Mouse (Mus musculus): ENCODE data around the gene Npr2.

GRCm38 (mm10) chr4:43586411-43586810 is 45.3 kb upstream of the Npr2 start:
- TF ChIP-seq CTCF (IDR thresholded peaks at IDR 0.05; ENCODE audit: low read depth), result no peak
- TF ChIP-seq EP300 (optimal IDR thresholded peaks at IDR 0.05), result no peak
